Mouse (Mus musculus): ENCODE results near the gene Prss56. TPM values are rescaled to one million over a fixed set of nuclear protein-coding genes. Genes with fewer than 3 reads are reported as not detected.
A peak's percentile ranks its signal among the peaks of the same experiment; 100 is the strongest.

Prss56 gene
- not detected in 2 replicates for polyA plus RNA-seq (2016; fragmentation: Nextera tagmentation; extraction: Ambion mirVana)

GRCm38 (mm10) chr1:87183013-87183412, at the start of gene Prss56:
Prss56 (plus strand) TSS chr1:87183313.
- H3K27me3 ChIP-seq (ENCODE audit: poor library complexity, severe bottlenecking), result peaks cover 80% of the 10 kb centered on the region
- H3K4me1 ChIP-seq, result peaks cover 47% of the 10 kb centered on the region
- DNase-seq (ENCODE audit: extremely low spot score, low spot score), result no peak
- H3K27ac ChIP-seq, result no peak within 1 kb of the TSS
- H3K4me3 ChIP-seq, result no peak within 1 kb of the TSS
- H3K36me3 ChIP-seq (replicated peaks), result no peaks in the 10 kb centered on the region
- WGBS, result 69% methylated on average over 9 of the region's 9 CpGs
- H3K9me3 ChIP-seq, result no peaks in the 10 kb centered on the region

GRCm38 (mm10) chr1:87141550-87141949, 41.6 kb upstream of the Prss56 start:
- 88% methylated on average over 4 of the region's 4 CpGs for WGBS
- H3K27me3 ChIP-seq (ENCODE audit: poor library complexity, severe bottlenecking), result 0 out of 2 replicates have a peak, but pooled peaks cover 10% of the 10 kb centered on the region
- H3K27ac ChIP-seq, result no peak overlapping the region
- H3K36me3 ChIP-seq (replicated peaks), result no peaks in the 10 kb centered on the region
- no peaks in the 10 kb centered on the region for H3K9me3 ChIP-seq
- DNase-seq (ENCODE audit: extremely low spot score, low spot score), result no peak
- H3K4me1 ChIP-seq, result peaks cover 9% of the 10 kb centered on the region; the same call in 1 of the 2 replicates
- no peak overlapping the region for H3K4me3 ChIP-seq

DNA sequence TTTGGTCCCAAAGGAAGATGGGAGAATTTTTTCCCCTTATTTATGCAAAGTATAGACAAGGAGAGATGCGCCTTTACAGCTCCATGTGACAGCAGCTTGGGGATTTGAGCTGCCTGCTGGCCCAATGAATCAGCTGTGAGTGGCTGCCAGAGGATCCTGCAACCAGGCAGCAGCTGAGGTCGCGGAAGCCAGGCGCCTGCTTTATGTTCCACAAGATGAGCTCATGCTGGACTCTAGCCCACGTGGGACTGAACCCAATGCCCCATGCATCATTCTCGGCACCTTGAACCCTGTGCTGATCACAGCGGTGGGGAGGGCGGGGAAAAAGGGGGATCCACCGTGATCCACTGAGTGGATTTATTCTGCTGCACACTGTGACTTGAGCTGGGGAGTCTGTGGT, 40.7 kb upstream of the Prss56 start:
- Histone ChIP-seq H3K27ac (no peak overlapping the region), H3K36me3 (replicated peaks) (no peaks in the 10 kb centered on the region), H3K9me3 (no peaks in the 10 kb centered on the region), H3K4me1 (peaks cover 9% of the 10 kb centered on the region; the same call in 1 of the 2 replicates), H3K27me3 (ENCODE audit: poor library complexity, severe bottlenecking) (0 out of 2 replicates have a peak, but pooled peaks cover 12% of the 10 kb centered on the region), H3K4me3 (no peak overlapping the region)
- WGBS, result 84% methylated on average over 9 of the region's 9 CpGs
- DNase-seq (ENCODE audit: extremely low spot score, low spot score), result no peak

GRCm38 (mm10) chr1:87143141-87143540, 40.0 kb upstream of the Prss56 start:
- Histone ChIP-seq H3K9me3 (no peaks in the 10 kb centered on the region), H3K4me3 (no peak overlapping the region), H3K27ac (no peak overlapping the region), H3K27me3 (ENCODE audit: poor library complexity, severe bottlenecking) (peaks cover 19% of the 10 kb centered on the region; the same call in 1 of the 2 replicates), H3K4me1 (peaks cover 9% of the 10 kb centered on the region; the same call in 1 of the 2 replicates), H3K36me3 (replicated peaks) (no peaks in the 10 kb centered on the region)
- 81% methylated on average over 10 of the region's 10 CpGs for WGBS
- DNase-seq (ENCODE audit: extremely low spot score, low spot score), result no peak

- 34% methylated on average over 13 of the region's 13 CpGs for WGBS
- peaks cover 22% of the 10 kb centered on the region for H3K4me1 ChIP-seq
- peaks cover 80% of the 10 kb centered on the region for H3K27me3 ChIP-seq (ENCODE audit: poor library complexity, severe bottlenecking)
- no peaks in the 10 kb centered on the region for H3K36me3 ChIP-seq (replicated peaks)
- no peak for DNase-seq (ENCODE audit: extremely low spot score, low spot score)
- no peaks in the 10 kb centered on the region for H3K9me3 ChIP-seq
- H3K27ac ChIP-seq, result no peak overlapping the region
- peak overlapping the region; percentile 26 for H3K4me3 ChIP-seq
These were observed 33.7 kb upstream of the Prss56 start for GRCm38 (mm10) chr1:87149422-87149821.

- peaks cover 40% of the 10 kb centered on the region for H3K4me1 ChIP-seq
- peaks cover 92% of the 10 kb centered on the region for H3K27me3 ChIP-seq (ENCODE audit: poor library complexity, severe bottlenecking)
- H3K9me3 ChIP-seq, result no peaks in the 10 kb centered on the region
- DNase-seq (ENCODE audit: extremely low spot score, low spot score), result no peak
- no peak overlapping the region for H3K27ac ChIP-seq
- H3K36me3 ChIP-seq (replicated peaks), result no peaks in the 10 kb centered on the region
- no peak overlapping the region for H3K4me3 ChIP-seq
- WGBS, result 85% methylated on average over 6 of the region's 6 CpGs
These were observed 31.8 kb upstream of the Prss56 start for GRCm38 (mm10) chr1:87151286-87151685.

- H3K4me1 ChIP-seq, result peaks cover 46% of the 10 kb centered on the region
- peaks cover 99% of the 10 kb centered on the region for H3K27me3 ChIP-seq (ENCODE audit: poor library complexity, severe bottlenecking)
- peak overlapping the region; percentile 42 for H3K4me3 ChIP-seq
- H3K9me3 ChIP-seq, result no peaks in the 10 kb centered on the region
- no peak for DNase-seq (ENCODE audit: extremely low spot score, low spot score)
- WGBS, result under 1% methylated on average over 72 of the region's 72 CpGs
- H3K27ac ChIP-seq, result no peak overlapping the region
- H3K36me3 ChIP-seq (replicated peaks), result no peaks in the 10 kb centered on the region
These were observed 29.2 kb upstream of the Prss56 start for GRCm38 (mm10) chr1:87153776-87154500.

GRCm38 (mm10) chr1:87154501-87155120, 28.5 kb upstream of the Prss56 start:
- Histone ChIP-seq H3K4me1 (peaks cover 39% of the 10 kb centered on the region), H3K27ac (no peak overlapping the region), H3K36me3 (replicated peaks) (no peaks in the 10 kb centered on the region), H3K4me3 (peak overlapping the region; percentile 42), H3K27me3 (ENCODE audit: poor library complexity, severe bottlenecking) (peaks cover 99% of the 10 kb centered on the region), H3K9me3 (no peaks in the 10 kb centered on the region)
- 2% methylated on average over 58 of the region's 58 CpGs for WGBS
- DNase-seq (ENCODE audit: extremely low spot score, low spot score), result no peak

- Histone ChIP-seq H3K4me3 (peak overlapping the region; percentile 53), H3K9me3 (no peaks in the 10 kb centered on the region), H3K36me3 (replicated peaks) (no peaks in the 10 kb centered on the region), H3K27ac (0 out of 2 replicates have a peak overlapping the region, but pooled peaks have one; percentile 44), H3K27me3 (ENCODE audit: poor library complexity, severe bottlenecking) (peaks cover 97% of the 10 kb centered on the region), H3K4me1 (peaks cover 37% of the 10 kb centered on the region)
- WGBS, result under 1% methylated on average over 49 of the region's 56 CpGs
- DNase-seq (ENCODE audit: extremely low spot score, low spot score), result peak; percentile 58
These were observed 27.4 kb upstream of the Prss56 start for GRCm38 (mm10) chr1:87155531-87156198.

DNA sequence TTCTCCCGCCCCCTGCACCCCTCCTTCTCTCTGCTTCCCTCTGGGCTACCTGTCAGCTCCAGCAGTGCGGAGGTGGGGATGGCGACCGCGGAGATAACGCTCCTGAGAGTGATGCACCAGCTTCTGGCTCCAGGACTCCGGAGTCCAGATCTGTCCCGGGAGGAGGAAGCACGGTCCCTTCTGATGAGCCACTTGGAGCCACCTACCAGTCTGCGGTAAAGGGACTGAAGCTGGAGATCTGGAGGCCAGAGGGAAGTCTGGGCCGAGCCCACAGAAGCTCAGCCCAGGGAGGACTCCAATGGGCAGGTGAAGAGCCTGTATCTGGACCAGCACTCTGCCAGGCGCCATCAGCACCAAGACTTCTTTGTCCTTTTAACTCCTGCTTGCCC, 26.9 kb upstream of the Prss56 start, which contains the start of gene Ecel1:
Gene Ecel1 (minus strand): TSS at position 323 of the 389 bp plus-strand sequence.
- DNase-seq (ENCODE audit: extremely low spot score, low spot score), result no peak
- Histone ChIP-seq H3K9me3 (no peaks in the 10 kb centered on the region), H3K27ac (0 out of 2 replicates have a peak within 1 kb of the TSS, but pooled peaks have one; percentile 44), H3K27me3 (ENCODE audit: poor library complexity, severe bottlenecking) (peaks cover 96% of the 10 kb centered on the region), H3K36me3 (replicated peaks) (no peaks in the 10 kb centered on the region), H3K4me3 (peak within 1 kb of the TSS; percentile 53), H3K4me1 (peaks cover 37% of the 10 kb centered on the region)
- WGBS, result 1% methylated on average over 12 of the region's 12 CpGs

DNA sequence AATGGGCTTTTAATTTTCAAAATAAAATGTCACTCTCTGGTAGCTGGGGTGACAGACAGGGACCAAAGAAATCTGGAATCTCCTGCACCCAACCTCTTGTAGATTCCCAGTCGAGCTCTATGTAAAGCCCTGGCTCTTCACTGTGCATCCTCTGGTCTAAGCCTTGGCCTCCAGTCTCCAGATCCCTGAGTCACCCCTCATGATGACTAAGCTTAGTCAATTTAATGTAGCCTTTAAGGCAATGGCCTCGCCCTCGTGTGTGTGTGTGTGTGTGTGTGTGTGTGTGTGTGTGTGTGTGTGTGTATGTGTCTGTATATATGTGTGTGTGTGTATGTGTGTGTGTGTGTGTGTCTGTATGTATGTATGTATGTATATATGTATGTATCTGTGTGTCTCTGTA, 23.7 kb upstream of the Prss56 start:
- H3K36me3 ChIP-seq (replicated peaks), result no peaks in the 10 kb centered on the region
- no peak overlapping the region for H3K4me3 ChIP-seq
- no peaks in the 10 kb centered on the region for H3K9me3 ChIP-seq
- peaks cover 42% of the 10 kb centered on the region for H3K4me1 ChIP-seq
- WGBS, result 89% methylated on average over 3 of the region's 3 CpGs
- no peak for DNase-seq (ENCODE audit: extremely low spot score, low spot score)
- H3K27me3 ChIP-seq (ENCODE audit: poor library complexity, severe bottlenecking), result peaks cover 84% of the 10 kb centered on the region
- H3K27ac ChIP-seq, result no peak overlapping the region

DNA sequence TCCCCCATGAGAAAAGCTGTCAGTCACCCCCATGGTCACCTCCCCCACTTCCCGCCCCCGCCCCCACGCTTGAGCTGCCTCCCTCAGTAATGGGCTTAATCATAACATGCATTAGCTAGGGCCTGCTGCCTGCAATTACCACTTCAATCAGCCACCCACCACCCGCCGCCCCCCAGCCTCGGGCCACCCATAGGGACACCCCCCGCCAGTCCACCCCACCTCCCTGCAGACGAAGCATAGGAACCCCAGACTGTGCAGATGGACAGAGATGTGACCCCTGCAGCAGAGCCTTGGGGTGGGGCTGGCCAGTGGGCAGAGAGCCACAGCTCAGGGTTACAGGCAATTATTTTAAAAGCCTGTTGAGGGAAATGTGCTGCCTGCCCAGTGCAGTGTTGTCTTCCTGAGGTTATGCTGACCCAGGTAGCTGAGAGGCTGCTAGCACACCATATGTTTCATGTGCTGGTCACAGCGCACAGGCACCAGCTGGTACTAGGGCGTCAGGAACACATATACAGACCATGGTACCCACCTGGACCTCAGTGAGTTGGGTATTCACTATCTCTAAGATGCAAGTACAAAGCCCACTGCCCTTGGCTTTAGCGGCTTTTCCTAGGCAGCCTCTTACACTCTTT, 18.8 kb upstream of the Prss56 start:
- Histone ChIP-seq H3K4me3 (no peak overlapping the region), H3K27ac (no peak overlapping the region), H3K27me3 (ENCODE audit: poor library complexity, severe bottlenecking) (peaks cover 84% of the 10 kb centered on the region), H3K4me1 (peaks cover 32% of the 10 kb centered on the region), H3K36me3 (replicated peaks) (no peaks in the 10 kb centered on the region), H3K9me3 (no peaks in the 10 kb centered on the region)
- DNase-seq (ENCODE audit: extremely low spot score, low spot score), result no peak
- WGBS, result 42% methylated on average over 11 of the region's 11 CpGs
